Mouse (Mus musculus): ENCODE results near the gene Psrc1.

Gene Psrc1

DNA sequence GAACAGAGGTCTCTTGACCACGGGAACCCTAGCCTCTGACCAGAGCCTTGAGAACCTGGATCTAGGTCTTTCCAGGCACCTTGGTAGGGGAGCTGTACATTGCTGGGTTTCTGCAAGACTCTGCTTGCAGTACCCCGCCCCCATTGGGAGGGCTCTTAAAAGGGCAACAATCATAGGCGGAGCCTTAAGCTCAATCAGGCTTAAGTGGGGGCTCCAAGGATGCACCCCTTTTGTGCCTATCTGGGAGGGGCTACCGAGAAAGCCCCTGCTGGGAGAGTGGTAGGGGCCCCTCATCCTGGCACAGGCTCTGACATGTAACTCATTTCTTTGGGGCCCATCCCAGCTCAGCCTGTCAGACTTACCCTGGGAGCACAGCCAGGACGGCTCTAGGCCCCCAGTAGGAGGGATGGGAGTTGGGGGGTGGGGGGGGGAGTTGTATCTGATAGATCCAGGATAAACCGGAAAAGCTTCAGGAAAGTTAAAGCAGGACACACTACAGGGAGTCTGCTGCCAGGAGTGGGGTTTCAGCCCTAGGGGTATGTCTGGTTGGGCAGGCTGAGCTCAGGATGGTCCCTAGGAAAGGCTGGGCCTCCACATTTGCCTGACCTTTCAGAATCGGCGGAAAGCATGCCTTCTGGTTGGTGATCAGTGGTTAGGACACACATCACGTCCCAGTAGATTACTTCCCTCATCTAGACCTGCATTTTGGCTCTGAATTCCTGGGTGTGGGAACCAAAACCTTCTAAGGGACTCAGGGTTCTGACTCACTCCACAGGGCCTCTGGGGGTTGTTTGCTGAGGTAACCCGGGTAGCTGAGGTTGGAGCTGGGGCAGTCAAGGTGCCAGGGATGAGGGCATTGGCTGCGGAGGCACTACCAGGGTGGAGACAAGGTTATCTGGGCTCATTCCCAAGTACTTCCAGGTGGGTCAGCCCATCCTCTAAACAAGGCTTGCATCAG, 40.5 kb downstream of the Psrc1 start:
- DNase-seq = peak; percentile 72 to 86

DNA sequence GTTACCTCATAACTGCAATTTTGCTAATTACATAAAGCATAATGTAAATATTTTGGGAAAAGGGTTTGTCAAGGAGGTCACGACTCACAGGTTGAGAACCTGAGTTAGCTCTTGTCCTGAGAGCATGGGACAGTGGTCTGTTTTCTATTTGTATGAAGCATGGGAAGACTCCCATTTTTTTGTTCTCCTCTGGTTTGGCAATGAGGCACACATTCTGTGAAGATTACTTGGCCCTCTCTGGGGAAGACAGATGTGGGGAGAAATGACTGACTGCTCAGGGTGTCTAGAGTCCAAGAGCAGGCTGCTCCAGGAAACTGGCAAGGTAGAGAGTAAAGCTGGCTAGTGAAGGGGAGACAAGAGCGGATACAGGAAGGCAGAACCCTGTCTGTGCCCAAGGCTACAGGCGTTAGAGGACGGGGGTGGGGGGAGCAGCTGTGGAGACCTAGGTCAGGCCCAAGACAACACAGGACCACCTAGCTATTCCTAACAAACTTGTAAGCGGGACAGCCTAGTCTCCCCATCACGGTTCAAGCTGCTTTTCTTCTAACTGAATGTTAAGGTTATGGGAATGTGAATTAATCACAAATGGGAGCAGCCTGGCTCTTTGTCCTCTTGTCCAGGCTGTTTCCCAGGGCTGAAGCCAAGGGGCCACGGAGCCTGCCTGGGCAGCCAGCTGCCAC, 41.4 kb downstream of the Psrc1 start:
- no peak for DNase-seq

DNA sequence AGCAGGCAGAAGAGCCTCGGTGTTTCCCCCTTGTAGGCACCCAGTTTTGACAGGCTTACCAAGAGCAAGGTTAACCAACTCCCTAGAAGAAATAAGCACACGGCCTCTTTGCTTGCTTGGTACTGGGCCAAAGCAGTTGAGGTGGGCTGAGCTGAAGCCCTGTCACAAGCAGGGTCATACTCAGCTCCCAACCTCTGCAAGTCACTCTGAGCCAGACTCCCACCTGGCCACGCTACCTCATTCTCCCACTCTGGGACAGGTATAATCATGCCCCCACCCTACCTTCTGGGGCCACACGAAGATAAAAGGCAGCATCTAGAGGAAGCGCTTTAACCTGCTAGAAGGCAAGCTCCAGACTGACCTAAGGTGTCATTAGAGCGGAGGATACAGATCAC, 42.0 kb downstream of the Psrc1 start:
- no peak for DNase-seq

DNA sequence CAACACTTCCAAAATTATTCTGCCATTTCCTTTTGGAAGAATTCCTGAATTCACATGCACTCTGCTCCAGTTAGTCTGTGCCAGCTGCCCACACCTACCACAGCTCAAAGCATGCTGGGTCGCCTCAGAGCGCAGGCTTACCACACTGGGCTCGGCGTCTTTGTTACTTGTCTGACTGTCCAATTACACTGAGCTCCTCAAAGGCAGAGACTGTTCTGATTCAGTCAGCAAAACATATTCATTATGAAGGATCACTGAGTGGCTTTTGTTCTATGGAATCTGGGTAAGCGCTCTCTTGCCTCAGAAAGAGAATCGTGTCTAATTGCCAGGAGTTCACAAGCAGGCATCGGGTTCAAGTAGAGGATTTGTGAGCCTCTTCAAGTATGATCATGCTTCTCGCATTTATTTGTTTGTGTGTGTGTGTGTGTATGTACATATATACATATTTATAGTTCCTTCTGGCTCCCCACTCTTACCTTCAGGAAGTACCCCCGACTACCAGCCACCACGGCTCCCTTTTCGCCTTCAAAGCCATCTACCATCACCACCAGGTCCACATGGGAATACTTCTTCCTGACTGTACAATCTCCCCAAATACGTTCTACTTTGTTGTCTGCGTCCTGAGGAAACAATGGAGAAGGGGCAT, 49.0 kb downstream of the Psrc1 start:
- no peak for DNase-seq

DNA sequence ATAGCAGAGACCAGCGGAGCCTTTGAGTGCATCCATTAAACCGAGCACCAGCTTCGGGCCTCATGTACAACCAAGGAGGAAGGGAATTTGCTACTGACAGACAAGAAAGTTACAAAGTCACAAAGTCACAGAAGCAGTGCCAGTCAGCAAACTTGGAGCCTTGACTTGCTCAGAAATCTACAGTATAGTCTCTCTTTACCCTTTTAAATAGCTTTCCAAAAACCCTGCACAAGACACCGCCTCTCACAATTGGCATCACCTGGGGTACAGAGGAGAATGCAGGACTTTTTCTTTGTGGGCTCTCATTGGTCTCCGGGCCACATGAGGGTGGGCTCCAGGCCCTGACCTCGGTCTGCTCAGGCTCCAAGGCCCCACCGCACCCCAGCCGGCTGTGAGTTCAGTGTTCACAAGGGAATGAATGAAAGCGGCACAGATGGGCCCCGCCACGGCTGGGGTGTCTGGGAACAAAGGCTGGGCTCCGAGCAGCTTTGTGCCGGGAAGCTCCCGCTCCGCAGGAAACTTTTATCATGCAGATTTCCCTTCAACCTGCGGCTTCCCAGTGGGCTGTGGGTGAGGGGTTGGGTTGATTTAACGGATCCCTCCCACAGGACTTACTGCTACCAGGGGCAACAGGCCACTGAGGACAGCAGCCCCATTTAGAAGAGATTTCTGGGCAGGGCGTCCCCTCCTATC, 49.7 kb downstream of the Psrc1 start:
- no peak for DNase-seq

DNA sequence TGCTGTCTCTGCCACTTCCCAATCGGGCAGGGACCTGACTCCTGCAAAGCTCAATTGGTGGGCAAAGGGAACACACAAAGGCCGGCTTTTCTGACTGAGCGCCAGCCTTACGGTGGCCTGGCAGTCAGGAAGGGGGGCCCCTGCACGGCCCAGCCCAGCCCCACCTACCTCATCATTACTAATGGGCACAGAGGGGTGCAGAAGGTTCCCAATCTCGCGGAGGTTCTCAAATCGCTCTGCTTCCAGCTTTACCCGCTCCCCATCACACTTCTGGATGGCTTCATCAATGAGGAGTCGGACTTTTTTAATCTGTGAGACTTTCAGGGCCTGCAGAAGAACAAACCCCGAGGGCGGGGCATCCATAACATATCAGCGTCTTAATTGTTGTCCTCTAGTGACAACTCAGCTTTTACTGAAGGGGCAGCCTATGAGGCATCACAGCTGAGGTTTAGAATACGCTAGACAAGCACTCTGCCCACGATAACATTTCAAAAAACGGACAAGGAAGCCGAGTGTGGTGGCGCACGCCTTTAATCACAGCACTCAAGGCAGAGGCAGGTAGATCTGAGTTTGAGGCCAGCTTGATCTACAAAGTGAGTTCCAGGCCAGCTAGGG, 50.3 kb downstream of the Psrc1 start:
- DNase-seq = no peak

DNA sequence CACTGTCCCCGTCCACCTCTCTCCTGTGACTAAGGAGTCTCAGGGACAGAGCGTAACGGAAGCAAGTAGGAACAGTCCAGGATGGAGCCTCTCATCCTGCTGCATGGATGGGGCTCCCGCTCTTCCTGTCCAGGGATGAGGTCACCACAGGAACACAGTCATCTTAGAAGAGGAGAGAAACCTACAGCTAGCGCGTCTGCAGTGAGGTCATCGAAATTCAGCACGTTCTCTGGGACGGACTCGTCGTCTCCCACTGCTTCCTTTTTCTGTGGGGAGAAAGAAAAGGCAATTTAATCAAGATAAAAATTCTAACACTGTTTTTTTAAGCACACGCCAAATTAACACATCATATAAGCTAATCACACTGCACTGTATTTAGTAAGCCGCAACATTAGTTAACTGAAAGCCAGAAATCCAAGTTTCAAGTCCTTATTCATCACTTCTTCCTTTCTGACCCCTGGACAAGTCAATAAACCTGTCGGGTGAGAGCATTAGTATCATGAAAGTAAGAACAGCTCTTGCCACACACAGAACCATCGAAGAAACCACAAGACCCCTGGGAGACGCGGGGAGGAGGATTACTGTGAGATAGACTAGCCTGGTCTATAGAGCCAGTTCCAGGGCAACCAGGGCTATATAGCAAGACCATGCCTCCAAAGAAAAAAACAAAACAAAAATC, 52.2 kb downstream of the Psrc1 start:
- no peak for DNase-seq

DNA sequence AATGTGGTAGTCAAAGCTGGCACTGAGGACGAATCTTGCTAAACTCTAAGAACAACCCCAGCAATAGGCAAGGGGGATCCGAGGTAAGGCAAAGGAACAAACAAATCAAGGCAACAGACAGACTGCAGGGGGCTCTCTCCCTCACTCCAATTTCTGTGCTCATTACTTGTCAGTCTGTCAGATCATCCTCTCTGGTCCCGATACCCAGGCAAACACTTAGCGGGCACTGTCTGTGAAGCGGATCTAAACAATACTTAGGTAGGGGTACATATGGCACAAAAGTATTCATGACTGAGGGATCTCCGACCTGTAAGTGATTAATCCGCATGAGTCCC, 52.7 kb downstream of the Psrc1 start:
- no peak for DNase-seq

All from cerebellum, adult 18-20 months (tissue).